Mouse (Mus musculus): ENCODE data around the gene Gm8720.
"Not testable (repeated sequence)": the region's sequence is repeated elsewhere in the genome, so short reads cannot be mapped to it uniquely, and the experiment has no call there.

Gene Gm8720

GRCm38 (mm10) chr7:23067356-23067755 is at the start of gene Gm8720:
TSS of gene Gm8720 (minus strand) at chr7:23067456.
- not testable (repeated sequence) for DNase-seq

DNA sequence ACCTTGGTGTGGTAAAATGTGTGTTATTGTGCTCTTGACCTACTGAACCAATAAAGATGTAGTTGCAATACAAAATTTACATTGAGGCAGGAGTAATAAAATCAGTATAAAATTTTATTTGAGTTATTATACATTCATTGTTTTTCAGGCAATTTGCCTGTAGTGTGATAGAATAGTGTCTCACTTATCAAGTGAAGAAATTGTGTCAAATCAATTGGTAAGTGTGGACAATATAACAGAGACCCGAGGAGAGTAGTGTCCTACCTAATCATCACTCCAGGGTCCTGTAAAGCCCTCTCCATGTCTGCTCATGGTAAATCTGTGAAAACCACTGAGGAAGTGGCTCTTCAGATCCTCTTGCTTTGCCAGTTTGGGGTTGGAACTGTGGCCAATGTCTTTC is 12.0 kb downstream of the Gm8720 start, which contains the start of gene Vmn1r163:
Gene Vmn1r163, plus strand, starts transcription at position 301 of the 400 bp plus-strand sequence.
- DNase-seq: not testable (repeated sequence)

GRCm38 (mm10) chr7:23019823-23020222 is 47.4 kb downstream of the Gm8720 start, which contains the start of gene Gm4216:
TSS of gene Gm4216 (minus strand) at chr7:23019923.
- DNase-seq: not testable (repeated sequence)
